8 mouse cellular contexts compared by ENCODE assay signal in the genomic region with DNA sequence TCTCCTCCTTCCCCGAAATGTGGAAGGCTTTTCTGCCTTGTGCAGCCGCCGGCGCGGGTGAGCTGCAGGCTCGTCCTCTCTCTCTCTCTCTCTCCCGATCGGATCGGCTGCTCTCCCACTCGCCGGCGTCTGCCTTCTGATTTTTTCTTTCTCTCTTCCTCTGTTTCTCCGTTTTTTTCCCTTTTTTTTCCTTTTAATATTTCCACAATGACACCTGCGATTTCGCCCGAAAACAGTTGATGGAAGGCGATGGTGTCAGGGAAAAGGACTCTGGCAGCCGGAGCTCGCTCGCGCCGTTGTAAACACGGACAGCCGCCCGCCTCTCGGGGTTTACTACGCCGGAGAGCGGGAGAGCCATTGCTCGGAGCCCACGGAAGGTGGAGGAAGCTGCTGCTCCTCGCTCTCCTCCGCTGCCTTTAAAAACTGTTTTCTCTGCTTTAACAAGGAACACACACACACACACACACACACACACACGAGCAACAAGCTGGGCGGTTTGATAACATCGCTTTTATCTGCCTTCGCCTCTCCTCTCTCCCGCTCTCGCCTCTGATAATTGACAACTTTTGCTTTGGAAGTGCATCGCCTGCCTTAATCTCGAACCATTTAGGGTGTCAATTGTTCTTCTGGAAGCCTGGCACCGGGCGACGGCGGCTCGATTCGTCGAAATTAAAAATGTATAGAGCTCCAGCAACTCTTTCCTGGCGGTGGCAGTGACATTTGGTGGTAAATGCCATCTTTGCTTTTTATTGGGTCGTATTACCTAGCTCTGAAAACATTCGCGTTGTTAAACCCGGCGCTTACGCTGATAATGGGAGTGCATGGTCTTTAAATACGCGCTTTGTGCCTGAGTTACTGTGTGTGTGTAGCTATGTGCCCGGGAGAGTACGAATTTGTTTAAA. TPM values are rescaled to one million over a fixed set of nuclear protein-coding genes. Genes with fewer than 3 reads are reported as not detected.
DNase-seq lines count a peak whose midpoint lies in the region; ATAC-seq and TF ChIP-seq lines count a peak whose summit lies in the region.

No protein-coding gene starts in this region.

- H3K4me2 ChIP-seq in forebrain, embryonic 13.5 days = peak overlapping the region; percentile 79
- peak overlapping the region; percentile 89 for H3K4me2 ChIP-seq in hindbrain, postnatal 0 days (ENCODE audit: low read depth, low read length)
- H3K4me2 ChIP-seq in myocyte (ENCODE audit: low read depth) = peak overlapping the region; percentile 95

- H3ac ChIP-seq in myocyte (ENCODE audit: control insufficient read depth, insufficient read length) = peak overlapping the region; percentile 83

- H3K9ac ChIP-seq in forebrain, embryonic 13.5 days = peak overlapping the region; percentile 94
- H3K9ac ChIP-seq in hindbrain, postnatal 0 days (replicated peaks; ENCODE audit: low read length) = peak overlapping the region; percentile 91

- WGBS in forebrain, embryonic 13.5 days = under 1% methylated on average over 59 of the region's 59 CpGs
- WGBS in hindbrain, postnatal 0 days = under 1% methylated on average over 59 of the region's 59 CpGs

- H3K9me3 ChIP-seq in forebrain, embryonic 13.5 days (replicated peaks) = no peaks in the 10 kb centered on the region
- no peaks in the 10 kb centered on the region for H3K9me3 ChIP-seq in hindbrain, postnatal 0 days (ENCODE audit: low read length)

- H3K27me3 ChIP-seq in forebrain, embryonic 13.5 days = peaks cover 3% of the 10 kb centered on the region
- H3K27me3 ChIP-seq in hindbrain, postnatal 0 days (ENCODE audit: insufficient read depth, low read length) = no peaks in the 10 kb centered on the region
- H3K27me3 ChIP-seq in myocyte (ENCODE audit: control insufficient read depth, insufficient read depth, insufficient read length) = no peaks in the 10 kb centered on the region

- 0 out of 2 replicates have a peak, but pooled peaks have one; percentile 20 for ATAC-seq in forebrain, embryonic 13.5 days
- peak; percentile 27 for ATAC-seq in hindbrain, postnatal 0 days

- TF ChIP-seq CTCF in hindbrain, postnatal 0 days (IDR thresholded peaks at IDR 0.05; ENCODE audit: low read depth) = no peak

- DNase-seq in cerebellum, adult 9-10 months = peak; percentile 47
- no peak for DNase-seq in cerebellum, adult 11-12 months
- peak; percentile 56 for DNase-seq in adrenal gland, postnatal 25 days
- DNase-seq in hindbrain, postnatal 0 days (ENCODE audit: low spot score) = peak; percentile 49
- peak; percentile 67 for DNase-seq in liver
- DNase-seq in testis, postnatal 14 days (ENCODE audit: low spot score) = peak; percentile 33

- peaks cover 54% of the 10 kb centered on the region for H3K79me2 ChIP-seq in myocyte (ENCODE audit: control insufficient read depth, insufficient read depth)

- H3K36me3 ChIP-seq in forebrain, embryonic 13.5 days (ENCODE audit: poor library complexity, severe bottlenecking) = no peaks in the 10 kb centered on the region
- no peaks in the 10 kb centered on the region for H3K36me3 ChIP-seq in hindbrain, postnatal 0 days (ENCODE audit: insufficient read depth, low read length)
- H3K36me3 ChIP-seq in myocyte (ENCODE audit: control insufficient read depth, insufficient read depth) = no peaks in the 10 kb centered on the region

- H3K27ac ChIP-seq in forebrain, embryonic 13.5 days = peak overlapping the region; percentile 92
- H3K27ac ChIP-seq in hindbrain, postnatal 0 days = peak overlapping the region; percentile 98

- peak overlapping the region; percentile 86 for H3K4me3 ChIP-seq in forebrain, embryonic 13.5 days
- peak overlapping the region; percentile 71 for H3K4me3 ChIP-seq in hindbrain, postnatal 0 days (ENCODE audit: low read length)
- H3K4me3 ChIP-seq in myocyte = peak overlapping the region; percentile 60

- peaks cover 52% of the 10 kb centered on the region for H3K4me1 ChIP-seq in forebrain, embryonic 13.5 days
- peaks cover 14% of the 10 kb centered on the region for H3K4me1 ChIP-seq in hindbrain, postnatal 0 days (ENCODE audit: insufficient read depth, low read length)

- TF ChIP-seq POLR2A in myocyte (IDR thresholded peaks at IDR 0.05; ENCODE audit: insufficient read length, low read depth) = no peak

TF ChIP-seq in myocyte, 11 proteins besides CTCF, POLR2A, EP300 and RAD21:
- TF ChIP-seq TCF12 (IDR thresholded peaks at IDR 0.05; ENCODE audit: insufficient read depth, poor library complexity, severe bottlenecking) = no peak
- TF ChIP-seq REST (IDR thresholded peaks at IDR 0.05; ENCODE audit: insufficient read depth, insufficient read length) = no peak
- TF ChIP-seq MAX (IDR thresholded peaks at IDR 0.05; ENCODE audit: low read depth) = no peak
- TF ChIP-seq MYOG (IDR thresholded peaks at IDR 0.05; ENCODE audit: control insufficient read depth in 1 of 3, insufficient read depth in 1 of 3, insufficient read length in 2 of 3, low read depth in 2 of 3) = no peak
- no peak for TF ChIP-seq MYOD1 (IDR thresholded peaks at IDR 0.05; ENCODE audit: control insufficient read depth in 1 of 3, insufficient read length in 2 of 3, low read depth in 2 of 3)
- no peak for TF ChIP-seq USF1 (IDR thresholded peaks at IDR 0.05; ENCODE audit: low read depth)
- no peak for TF ChIP-seq SRF (IDR thresholded peaks at IDR 0.05; ENCODE audit: control insufficient read depth, insufficient read length, low read depth)
- no peak for TF ChIP-seq CEBPB (IDR thresholded peaks at IDR 0.05; ENCODE audit: insufficient read depth, poor library complexity, severe bottlenecking)
- no peak for TF ChIP-seq TCF3 (IDR thresholded peaks at IDR 0.05; ENCODE audit: insufficient read length, low read depth)
- no peak for TF ChIP-seq E2F4 (IDR thresholded peaks at IDR 0.05; ENCODE audit: insufficient read depth)
- TF ChIP-seq POLR2AphosphoS2 (IDR thresholded peaks at IDR 0.05; ENCODE audit: insufficient read length, low read depth) = no peak

RNA-seq across cellular contexts. Expression of gene Med13l, which starts 0.9 kb away (rescaled TPM):
- total RNA-seq in adrenal gland, postnatal 25 days (2021) = 33.9 and 40.3 TPM in 2 replicates
- 17.8 and 18.6 TPM in 2 replicates for polyA plus RNA-seq in forebrain, embryonic 13.5 days (2015; fragmentation: Nextera tagmentation; extraction: Ambion mirVana)
- total RNA-seq in hindbrain, postnatal 0 days (2014; rRNA removed) = 27.1 and 28.9 TPM in 2 replicates
- polyA plus RNA-seq in hindbrain, postnatal 0 days (2015; fragmentation: Nextera tagmentation; extraction: Ambion mirVana) = 9.8 and 11.3 TPM in 2 replicates
- 7.4 TPM for polyA plus RNA-seq in myocyte (2012; fragmentation: generic; extraction: Trizol)
